Mouse (Mus musculus) hindbrain, embryonic 11.5 days (tissue): Measurements from ENCODE around the gene Fancl. TPM values are rescaled to one million over a fixed set of nuclear protein-coding genes. Genes with fewer than 3 reads are reported as not detected.

ENCODE experiments used
- ATAC-seq: fragments of 200-750 bp; cut with Nextera tagmentation; 2 replicates; pipeline ENCODE4 v1.8.0; 2017; ENCODE audit warnings: mild to moderate bottlenecking, moderate TSS enrichment, moderate library complexity; ENCODE audit not compliant: low FRiP score
- DNase-seq: peaks from one replicate; pipeline ENCODE4 v3.0.0-alpha.2; 2015; ENCODE audit warnings: low spot score
- H3K27ac ChIP-seq: fragments of 300-500 bp; sonication (generic); 2 replicates; pipeline ENCODE4 v1.5.1; 2014; ENCODE audit warnings: mild to moderate bottlenecking, low read depth, low read length
- H3K27me3 ChIP-seq: fragments of 300-500 bp; sonication (generic); 2 replicates; pipeline ENCODE4 v1.6.1; 2014; ENCODE audit warnings: mild to moderate bottlenecking, low read length, moderate library complexity, mixed read lengths; ENCODE audit not compliant: control insufficient read depth, insufficient read depth
- H3K36me3 ChIP-seq: fragments of 300-500 bp; sonication (generic); 2 replicates; pipeline ENCODE4 v1.6.1; 2014; ENCODE audit warnings: mild to moderate bottlenecking, low read length, moderate library complexity, mixed read lengths; ENCODE audit not compliant: control insufficient read depth, insufficient read depth
- H3K4me1 ChIP-seq: fragments of 300-500 bp; sonication (generic); replicated peaks from 2 replicates; pipeline ENCODE4 v1.6.1; 2014; ENCODE audit warnings: low read length, mixed read lengths; ENCODE audit not compliant: control insufficient read depth, insufficient read depth
- H3K4me2 ChIP-seq: fragments of 300-500 bp; sonication (generic); replicated peaks from 2 replicates; pipeline ENCODE4 v1.6.1; 2014; ENCODE audit warnings: mild to moderate bottlenecking, low read depth, low read length
- H3K4me3 ChIP-seq: fragments of 300-500 bp; sonication (generic); 2 replicates; pipeline ENCODE4 v1.5.1; 2014; ENCODE audit warnings: low read depth, low read length
- H3K9ac ChIP-seq: fragments of 300-500 bp; sonication (generic); 2 replicates; pipeline ENCODE4 v1.6.1; 2014; ENCODE audit warnings: low read depth, low read length
- H3K9me3 ChIP-seq: fragments of 300-500 bp; sonication (generic); 2 replicates; pipeline ENCODE4 v1.6.1; 2016; ENCODE audit warnings: low read length; ENCODE audit not compliant: control insufficient read depth
- WGBS: fragments of 180-500 bp; shearing (Covaris S2); extraction: QIAGEN DNeasy Blood & Tissue Kit; methylation state at CpG from one replicate; pipeline ENCODE4 v1.1.7; 2014; 5-methylcytosine and 5-hydroxymethylcytosine counted together
- polyA plus RNA-seq: library from polyadenylated mRNA; unstranded; fragments of >200 nt; fragmentation: Nextera tagmentation; extraction: Ambion mirVana; gene quantifications from 2 replicates; pipeline ENCODE4 v1.2.1, GENCODE M21; 2014

Fancl gene
- polyA plus RNA-seq, 1 experiment from 2014 or later, result 29.1 TPM

GRCm38 (mm10) chr11:26518991-26519390 lies 133.1 kb downstream of the Fancl start:
- H3K36me3 ChIP-seq, result no peaks in the 10 kb centered on the region
- no peak for ATAC-seq
- H3K9me3 ChIP-seq, result no peaks in the 10 kb centered on the region
- WGBS, result 88% methylated on average over 3 of the region's 3 CpGs
- H3K4me3 ChIP-seq, result no peak overlapping the region
- no peak overlapping the region for H3K9ac ChIP-seq
- no peaks in the 10 kb centered on the region for H3K27me3 ChIP-seq
- H3K4me1 ChIP-seq, result no peaks in the 10 kb centered on the region
- no peak overlapping the region for H3K27ac ChIP-seq
- no peak for DNase-seq
- no peak overlapping the region for H3K4me2 ChIP-seq

Other genes with a start within 250 kb of the Fancl start
- gene 5730522E02Rik, start 175.4 kb upstream of the Fancl start, polyA plus RNA-seq, result 7.4 and 8.0 TPM in 2 replicates
- 0.36 TPM in 1 of 2 replicates, not detected in the other for gene Gm6899, start 207.1 kb downstream of the Fancl start, polyA plus RNA-seq
- gene Vrk2, start 207.9 kb downstream of the Fancl start, polyA plus RNA-seq, result 20.8 and 23.4 TPM in 2 replicates